Mouse (Mus musculus) hindbrain, embryonic 15.5 days (tissue): ENCODE data around the gene Selenon. TPM values are rescaled to one million over a fixed set of nuclear protein-coding genes. Genes with fewer than 3 reads are reported as not detected.
A peak's percentile ranks its signal among the peaks of the same experiment; 100 is the strongest.

Source experiments
- ATAC-seq: fragments of 200-750 bp; cut with Nextera tagmentation; 2 replicates; pipeline ENCODE4 v1.8.0; 2017; ENCODE audit warnings: low read depth, moderate number of reproducible peaks, moderate TSS enrichment; ENCODE audit not compliant: low FRiP score
- H3K27ac ChIP-seq: fragments of 300-500 bp; sonication (generic); replicated peaks from 2 replicates; pipeline ENCODE4 v1.5.1; 2015; ENCODE audit warnings: mild to moderate bottlenecking, inconsistent platforms
- H3K27me3 ChIP-seq: fragments of 300-500 bp; sonication (generic); 2 replicates; pipeline ENCODE4 v1.6.1; 2015; ENCODE audit warnings: control low read depth, inconsistent platforms
- H3K36me3 ChIP-seq: fragments of 300-500 bp; sonication (generic); 2 replicates; pipeline ENCODE4 v1.6.1; 2015; ENCODE audit warnings: control low read depth, inconsistent platforms
- H3K4me1 ChIP-seq: fragments of 300-500 bp; sonication (generic); replicated peaks from 2 replicates; pipeline ENCODE4 v1.6.1; 2015; ENCODE audit warnings: control low read depth, inconsistent platforms
- H3K4me2 ChIP-seq: fragments of 300-500 bp; sonication (generic); 2 replicates; pipeline ENCODE4 v1.6.1; 2015; ENCODE audit warnings: moderate library complexity, mild to moderate bottlenecking, inconsistent platforms
- H3K4me3 ChIP-seq: fragments of 300-500 bp; sonication (generic); 2 replicates; pipeline ENCODE4 v1.5.1; 2015; ENCODE audit warnings: mild to moderate bottlenecking, inconsistent platforms
- H3K9ac ChIP-seq: fragments of 300-500 bp; sonication (generic); 2 replicates; pipeline ENCODE4 v1.6.1; 2015; ENCODE audit warnings: inconsistent platforms
- H3K9me3 ChIP-seq: fragments of 300-500 bp; sonication (generic); 2 replicates; pipeline ENCODE4 v1.6.1; 2016; ENCODE audit warnings: control low read depth, inconsistent platforms
- WGBS: fragments of 180-500 bp; shearing (Covaris S2); methylation state at CpG from one replicate; pipeline ENCODE4 v1.1.7; 2015; 5-methylcytosine and 5-hydroxymethylcytosine counted together
- polyA plus RNA-seq: library from polyadenylated mRNA; unstranded; fragments of >200 nt; fragmentation: Nextera tagmentation; extraction: Ambion mirVana; gene quantifications from 2 replicates; pipeline ENCODE4 v1.2.1, GENCODE M21; 2015

The Selenon gene
- polyA plus RNA-seq, 1 experiment from 2014 or later: 31.2 TPM

- no peak for ATAC-seq
Observed at GRCm38 (mm10) chr4:134557626-134558249, 5.8 kb upstream of the Selenon start.

GRCm38 (mm10) chr4:134555956-134556580 is 4.1 kb upstream of the Selenon start:
- no peak overlapping the region for H3K9ac ChIP-seq
- no peaks in the 10 kb centered on the region for H3K27me3 ChIP-seq
- H3K27ac ChIP-seq: no peak overlapping the region
- H3K36me3 ChIP-seq: no peaks in the 10 kb centered on the region
- H3K4me1 ChIP-seq: peaks cover 26% of the 10 kb centered on the region
- WGBS: 55% methylated on average over 8 of the region's 8 CpGs
- H3K4me2 ChIP-seq: no peak overlapping the region
- no peak for ATAC-seq
- H3K9me3 ChIP-seq: no peaks in the 10 kb centered on the region
- no peak overlapping the region for H3K4me3 ChIP-seq

More at GRCm38 (mm10) chr4:134557626-134558249, 5.8 kb upstream of the Selenon start:
- Histone ChIP-seq H3K9me3 (no peaks in the 10 kb centered on the region), H3K9ac (no peak overlapping the region), H3K4me3 (no peak overlapping the region), H3K27ac (peak overlapping the region; percentile 53), H3K36me3 (no peaks in the 10 kb centered on the region), H3K27me3 (no peaks in the 10 kb centered on the region), H3K4me1 (peaks cover 16% of the 10 kb centered on the region), H3K4me2 (0 out of 2 replicates have a peak overlapping the region, but pooled peaks have one; percentile 4)
- WGBS: 5% methylated on average over 16 of the region's 16 CpGs

GRCm38 (mm10) chr4:134553631-134554030 is 1.7 kb upstream of the Selenon start:
- 93% methylated on average over 1 of the region's 1 CpGs for WGBS
- H3K4me3 ChIP-seq: no peak overlapping the region
- H3K27ac ChIP-seq: no peak overlapping the region
- H3K4me2 ChIP-seq: no peak overlapping the region
- H3K27me3 ChIP-seq: no peaks in the 10 kb centered on the region
- ATAC-seq: no peak
- peaks cover 35% of the 10 kb centered on the region for H3K4me1 ChIP-seq
- H3K9me3 ChIP-seq: no peaks in the 10 kb centered on the region
- H3K36me3 ChIP-seq: peaks cover 13% of the 10 kb centered on the region
- no peak overlapping the region for H3K9ac ChIP-seq

- Histone ChIP-seq H3K4me1 (peaks cover 35% of the 10 kb centered on the region), H3K27ac (no peak overlapping the region), H3K4me3 (no peak overlapping the region), H3K4me2 (no peak overlapping the region), H3K27me3 (no peaks in the 10 kb centered on the region), H3K9ac (no peak overlapping the region), H3K9me3 (no peaks in the 10 kb centered on the region), H3K36me3 (peaks cover 28% of the 10 kb centered on the region)
- WGBS: 97% methylated on average over 8 of the region's 8 CpGs
- no peak for ATAC-seq
Observed at GRCm38 (mm10) chr4:134549899-134550298, 2.1 kb downstream of the Selenon start.

GRCm38 (mm10) chr4:134548169-134548938 is 3.6 kb downstream of the Selenon start:
- Histone ChIP-seq H3K9ac (no peak overlapping the region), H3K4me1 (peaks cover 35% of the 10 kb centered on the region), H3K9me3 (no peaks in the 10 kb centered on the region), H3K36me3 (peaks cover 39% of the 10 kb centered on the region), H3K4me3 (no peak overlapping the region), H3K27me3 (no peaks in the 10 kb centered on the region), H3K4me2 (no peak overlapping the region), H3K27ac (no peak overlapping the region)
- WGBS: 69% methylated on average over 18 of the region's 18 CpGs
- no peak for ATAC-seq

GRCm38 (mm10) chr4:134546814-134547705 is 4.9 kb downstream of the Selenon start:
- H3K9me3 ChIP-seq: no peaks in the 10 kb centered on the region
- no peak overlapping the region for H3K9ac ChIP-seq
- H3K27me3 ChIP-seq: no peaks in the 10 kb centered on the region
- no peak overlapping the region for H3K4me3 ChIP-seq
- no peak for ATAC-seq
- 75% methylated on average over 9 of the region's 9 CpGs for WGBS
- H3K4me1 ChIP-seq: peaks cover 30% of the 10 kb centered on the region
- peaks cover 50% of the 10 kb centered on the region for H3K36me3 ChIP-seq
- no peak overlapping the region for H3K4me2 ChIP-seq
- H3K27ac ChIP-seq: no peak overlapping the region

- Histone ChIP-seq H3K36me3 (peaks cover 66% of the 10 kb centered on the region), H3K27me3 (no peaks in the 10 kb centered on the region), H3K9me3 (no peaks in the 10 kb centered on the region), H3K27ac (no peak overlapping the region), H3K4me1 (peaks cover 21% of the 10 kb centered on the region), H3K9ac (no peak overlapping the region), H3K4me2 (no peak overlapping the region), H3K4me3 (no peak overlapping the region)
- 7% methylated on average over 5 of the region's 5 CpGs for WGBS
- peak; percentile 71 for ATAC-seq
Observed at GRCm38 (mm10) chr4:134543261-134543660, 8.7 kb downstream of the Selenon start.

GRCm38 (mm10) chr4:134542726-134543125 is 9.2 kb downstream of the Selenon start:
- 94% methylated on average over 9 of the region's 9 CpGs for WGBS
- H3K36me3 ChIP-seq: peaks cover 62% of the 10 kb centered on the region

GRCm38 (mm10) chr4:134538997-134539580 is 12.9 kb downstream of the Selenon start:
- 77% methylated on average over 10 of the region's 10 CpGs for WGBS
- Histone ChIP-seq H3K4me2 (no peak overlapping the region), H3K36me3 (peaks cover 44% of the 10 kb centered on the region), H3K27ac (no peak overlapping the region), H3K9ac (no peak overlapping the region), H3K27me3 (no peaks in the 10 kb centered on the region), H3K4me3 (no peak overlapping the region), H3K9me3 (no peaks in the 10 kb centered on the region), H3K4me1 (peaks cover 18% of the 10 kb centered on the region)
- ATAC-seq: no peak

More at GRCm38 (mm10) chr4:134542726-134543125, 9.2 kb downstream of the Selenon start:
- peaks cover 15% of the 10 kb centered on the region for H3K4me1 ChIP-seq
- H3K9ac ChIP-seq: no peak overlapping the region
- ATAC-seq: no peak
- no peak overlapping the region for H3K27ac ChIP-seq
- no peak overlapping the region for H3K4me3 ChIP-seq
- H3K27me3 ChIP-seq: no peaks in the 10 kb centered on the region
- no peaks in the 10 kb centered on the region for H3K9me3 ChIP-seq
- H3K4me2 ChIP-seq: no peak overlapping the region

GRCm38 (mm10) chr4:134535787-134536151 is 16.2 kb downstream of the Selenon start:
- peak overlapping the region; percentile 93 for H3K4me2 ChIP-seq
- WGBS: 7% methylated on average over 8 of the region's 8 CpGs
- H3K36me3 ChIP-seq: peaks cover 27% of the 10 kb centered on the region
- peak; percentile 23 for ATAC-seq
- peak overlapping the region; percentile 66; the same call in 1 of the 2 replicates for H3K27ac ChIP-seq
- no peaks in the 10 kb centered on the region for H3K27me3 ChIP-seq
- no peaks in the 10 kb centered on the region for H3K9me3 ChIP-seq
- peak overlapping the region; percentile 32 for H3K9ac ChIP-seq
- H3K4me1 ChIP-seq: peaks cover 33% of the 10 kb centered on the region
- peak overlapping the region; percentile 77 for H3K4me3 ChIP-seq
